Mouse (Mus musculus): ENCODE measurements at regions not wholly inside any gene's neighbourhood (a gene's known extent, or its start where the extent isn't known, plus 50 kb on each side); places are given as distances from the start of the nearest gene placed in this dataset.

DNA sequence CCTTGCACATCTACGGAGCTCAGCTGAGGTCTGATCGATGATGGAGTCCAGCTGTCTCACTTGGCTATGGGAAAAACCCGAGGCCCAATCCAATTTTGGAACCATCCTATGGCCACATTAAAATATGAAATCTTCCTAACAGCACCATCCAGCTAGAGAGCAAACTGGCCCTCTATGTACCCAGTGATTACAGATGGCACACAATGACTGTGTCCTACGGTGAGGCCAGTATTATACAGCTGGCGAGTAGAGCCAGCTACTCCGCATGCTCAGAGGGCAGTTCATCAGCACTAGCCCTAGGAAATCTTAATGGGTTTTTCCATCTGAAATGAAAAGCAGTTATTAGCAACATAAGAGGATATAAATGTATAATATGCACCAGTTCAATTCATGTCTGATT, 194.3 kb downstream of the Htr7 start:
- no peak for DNase-seq (ENCODE audit: low spot score)
- no peak for TF ChIP-seq CTCF (IDR thresholded peaks at IDR 0.05)
- Histone ChIP-seq H3K36me3 (ENCODE audit: insufficient read depth, low read length) (no peaks in the 10 kb centered on the region), H3K27ac (ENCODE audit: low read depth, low read length) (no peak overlapping the region), H3K4me3 (ENCODE audit: low read depth, low read length) (no peak overlapping the region), H3K27me3 (ENCODE audit: insufficient read depth, low read length) (no peaks in the 10 kb centered on the region), H3K4me1 (ENCODE audit: insufficient read depth, low read length) (no peaks in the 10 kb centered on the region), H3K9ac (replicated peaks; ENCODE audit: low read length, poor library complexity, severe bottlenecking) (no peak overlapping the region), H3K4me2 (ENCODE audit: low read depth, low read length, poor library complexity, severe bottlenecking) (no peak overlapping the region), H3K9me3 (ENCODE audit: low read length) (no peaks in the 10 kb centered on the region)
- ATAC-seq (ENCODE audit: low FRiP score), result no peak
- WGBS, result 83% methylated on average over 6 of the region's 6 CpGs

GRCm38 (mm10) chr19:35861421-35861820, 195.9 kb downstream of the Htr7 start:
- Histone ChIP-seq H3K4me1 (ENCODE audit: insufficient read depth, low read length) (no peaks in the 10 kb centered on the region), H3K4me2 (ENCODE audit: low read depth, low read length, poor library complexity, severe bottlenecking) (no peak overlapping the region), H3K27ac (ENCODE audit: low read depth, low read length) (no peak overlapping the region), H3K4me3 (ENCODE audit: low read depth, low read length) (no peak overlapping the region), H3K9me3 (ENCODE audit: low read length) (no peaks in the 10 kb centered on the region), H3K36me3 (ENCODE audit: insufficient read depth, low read length) (no peaks in the 10 kb centered on the region), H3K27me3 (ENCODE audit: insufficient read depth, low read length) (no peaks in the 10 kb centered on the region), H3K9ac (replicated peaks; ENCODE audit: low read length, poor library complexity, severe bottlenecking) (no peak overlapping the region)
- WGBS, result 63% methylated on average over 4 of the region's 4 CpGs
- no peak for ATAC-seq (ENCODE audit: low FRiP score)
- DNase-seq (ENCODE audit: low spot score), result peak; percentile 42
- TF ChIP-seq CTCF (IDR thresholded peaks at IDR 0.05), result no peak

GRCm38 (mm10) chr19:35832992-35833391, 224.3 kb downstream of the Htr7 start:
- DNase-seq (ENCODE audit: low spot score), result no peak
- Histone ChIP-seq H3K9ac (replicated peaks; ENCODE audit: low read length, poor library complexity, severe bottlenecking) (no peak overlapping the region), H3K4me2 (ENCODE audit: low read depth, low read length, poor library complexity, severe bottlenecking) (no peak overlapping the region), H3K36me3 (ENCODE audit: insufficient read depth, low read length) (no peaks in the 10 kb centered on the region), H3K27me3 (ENCODE audit: insufficient read depth, low read length) (no peaks in the 10 kb centered on the region), H3K4me3 (ENCODE audit: low read depth, low read length) (no peak overlapping the region), H3K9me3 (ENCODE audit: low read length) (no peaks in the 10 kb centered on the region), H3K27ac (ENCODE audit: low read depth, low read length) (no peak overlapping the region), H3K4me1 (ENCODE audit: insufficient read depth, low read length) (no peaks in the 10 kb centered on the region)
- TF ChIP-seq CTCF (IDR thresholded peaks at IDR 0.05), result peak; percentile 18; the same call in 1 of the 2 replicates
- ATAC-seq (ENCODE audit: low FRiP score), result no peak
- WGBS, result 18% methylated on average over 4 of the region's 4 CpGs

DNA sequence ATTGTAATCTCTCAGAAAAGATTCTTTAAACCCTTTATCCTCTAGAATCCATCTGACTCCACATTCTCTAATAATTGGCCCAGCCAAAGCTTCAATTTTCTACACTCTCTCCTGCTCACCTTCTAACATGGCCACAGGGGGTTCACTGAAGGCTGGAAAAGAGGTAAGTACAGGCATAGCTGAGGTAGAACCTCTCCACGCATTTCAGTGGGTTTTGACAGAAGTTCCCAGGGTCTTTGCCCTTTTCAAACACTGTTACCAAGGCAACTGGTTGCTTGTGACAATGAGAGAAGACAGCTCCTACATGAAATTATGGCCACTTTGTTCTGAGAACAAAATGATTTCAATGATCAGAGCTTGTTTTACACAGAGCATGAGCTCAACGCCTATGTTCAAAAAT, 231.2 kb downstream of the Htr7 start:
- Histone ChIP-seq H3K4me1 (ENCODE audit: insufficient read depth, low read length) (no peaks in the 10 kb centered on the region), H3K27ac (ENCODE audit: low read depth, low read length) (no peak overlapping the region), H3K36me3 (ENCODE audit: insufficient read depth, low read length) (no peaks in the 10 kb centered on the region), H3K4me2 (ENCODE audit: low read depth, low read length, poor library complexity, severe bottlenecking) (no peak overlapping the region), H3K27me3 (ENCODE audit: insufficient read depth, low read length) (no peaks in the 10 kb centered on the region), H3K9me3 (ENCODE audit: low read length) (no peaks in the 10 kb centered on the region), H3K9ac (replicated peaks; ENCODE audit: low read length, poor library complexity, severe bottlenecking) (no peak overlapping the region), H3K4me3 (ENCODE audit: low read depth, low read length) (no peak overlapping the region)
- ATAC-seq (ENCODE audit: low FRiP score), result no peak
- TF ChIP-seq CTCF (IDR thresholded peaks at IDR 0.05), result no peak
- DNase-seq (ENCODE audit: low spot score), result peak; percentile 2
- WGBS, result 22% methylated on average over 2 of the region's 2 CpGs

DNA sequence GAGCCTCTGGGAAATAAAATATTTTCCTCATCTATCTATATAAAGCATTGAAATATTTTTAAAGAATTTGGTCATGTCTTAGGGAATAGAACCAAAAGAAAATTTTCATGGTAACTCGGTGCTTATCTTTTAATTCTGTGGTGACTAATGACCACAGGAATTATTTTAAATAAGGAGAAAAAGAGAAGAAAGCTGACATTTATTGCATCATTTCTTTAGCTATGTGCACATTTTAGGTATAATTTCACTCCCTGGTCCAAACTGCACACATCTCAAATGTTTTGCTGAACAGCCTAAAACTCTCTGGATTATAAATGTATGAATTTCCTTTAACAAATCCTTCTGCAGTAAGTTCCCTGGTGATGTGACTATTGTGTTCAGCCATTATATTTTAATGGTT, 237.7 kb downstream of the Htr7 start:
- no peak for DNase-seq (ENCODE audit: low spot score)
- no peak overlapping the region for H3K27ac ChIP-seq (ENCODE audit: low read depth, low read length)
- no peak overlapping the region for H3K9ac ChIP-seq (replicated peaks; ENCODE audit: low read length, poor library complexity, severe bottlenecking)
- no peaks in the 10 kb centered on the region for H3K27me3 ChIP-seq (ENCODE audit: insufficient read depth, low read length)
- TF ChIP-seq CTCF (IDR thresholded peaks at IDR 0.05), result no peak
- no peak for ATAC-seq (ENCODE audit: low FRiP score)
- H3K4me3 ChIP-seq (ENCODE audit: low read depth, low read length), result no peak overlapping the region
- H3K4me2 ChIP-seq (ENCODE audit: low read depth, low read length, poor library complexity, severe bottlenecking), result no peak overlapping the region
- WGBS, result 98% methylated on average over 1 of the region's 1 CpGs
- H3K4me1 ChIP-seq (ENCODE audit: insufficient read depth, low read length), result no peaks in the 10 kb centered on the region
- H3K9me3 ChIP-seq (ENCODE audit: low read length), result no peaks in the 10 kb centered on the region
- H3K36me3 ChIP-seq (ENCODE audit: insufficient read depth, low read length), result no peaks in the 10 kb centered on the region

- Histone ChIP-seq H3K9ac (replicated peaks; ENCODE audit: low read length, poor library complexity, severe bottlenecking) (no peak overlapping the region), H3K4me2 (ENCODE audit: low read depth, low read length, poor library complexity, severe bottlenecking) (no peak overlapping the region), H3K36me3 (ENCODE audit: insufficient read depth, low read length) (no peaks in the 10 kb centered on the region), H3K27me3 (ENCODE audit: insufficient read depth, low read length) (no peaks in the 10 kb centered on the region), H3K9me3 (ENCODE audit: low read length) (no peaks in the 10 kb centered on the region), H3K4me3 (ENCODE audit: low read depth, low read length) (no peak overlapping the region), H3K27ac (ENCODE audit: low read depth, low read length) (no peak overlapping the region), H3K4me1 (ENCODE audit: insufficient read depth, low read length) (no peaks in the 10 kb centered on the region)
- 91% methylated on average over 3 of the region's 3 CpGs for WGBS
- DNase-seq (ENCODE audit: low spot score) (no peak), ATAC-seq (ENCODE audit: low FRiP score) (no peak)
- no peak for TF ChIP-seq CTCF (IDR thresholded peaks at IDR 0.05)
Measured at GRCm38 (mm10) chr19:35794661-35795060, 262.6 kb downstream of the Htr7 start.
